ENCODE assay signal across 14 mouse cellular contexts in genomic region chr1:64036881-64037452, GRCm38 (mm10).
DNase-seq lines count a peak whose midpoint lies in the region; ATAC-seq and TF ChIP-seq lines count a peak whose summit lies in the region.
"Had no signal": no experiment of that assay in that cellular context is flagged by ENCODE, and none has a peak within 500 bp of the region (broad histone marks: within the 10 kb centered on the region; RNA-seq: fewer than 3 reads in every experiment).

No protein-coding gene starts in this region.

- no peak overlapping the region for H3K4me3 ChIP-seq in kidney, adult 2 months (ENCODE audit: insufficient read depth, low read depth, low read length)
- H3K4me3 ChIP-seq in intestine, embryonic 15.5 days (replicated peaks), result no peak overlapping the region
- no peak overlapping the region for H3K4me3 ChIP-seq in lung, embryonic 16.5 days (ENCODE audit: low read length)
- H3K4me3 ChIP-seq: forebrain, embryonic 15.5 days; limb, embryonic 13.5 days; midbrain, embryonic 12.5 days had no signal

- no peak overlapping the region for H3K4me2 ChIP-seq in intestine, embryonic 15.5 days (replicated peaks)
- H3K4me2 ChIP-seq in lung, embryonic 16.5 days (ENCODE audit: low read depth, low read length), result no peak overlapping the region
- H3K4me2 ChIP-seq: forebrain, embryonic 15.5 days; limb, embryonic 13.5 days; midbrain, embryonic 12.5 days had no signal

- no peak for TF ChIP-seq CTCF in kidney, adult 2 months (conservative IDR thresholded peaks at IDR 0.05; ENCODE audit: insufficient read depth, insufficient read length, low read depth, low read length)
- TF ChIP-seq CTCF in Patski (IDR thresholded peaks at IDR 0.05), result no peak

- 58% methylated on average over 7 of the region's 7 CpGs for WGBS in kidney, adult 2 months
- WGBS in intestine, embryonic 15.5 days, result 66% methylated on average over 7 of the region's 7 CpGs
- WGBS in lung, embryonic 16.5 days, result 64% methylated on average over 7 of the region's 7 CpGs

- peak; percentile 34 for DNase-seq in kidney, adult 2 months
- DNase-seq in kidney, adult 8-10 months, result no peak
- peak; percentile 43 for DNase-seq in Patski (ENCODE audit: low read depth, low spot score)
- no peak for DNase-seq in cerebellum, adult 11 months
- DNase-seq in cerebellum, adult 8-10 months, result no peak
- DNase-seq: adrenal gland, adult 2 months; right cerebral cortex, postnatal 4 days had no signal

- CTCF ChIA-PET in Patski (lab: Charles Lee), result interaction anchor here (0.6 to 1.4 kb wide), 8 partner anchors 8 to 523 kb away, joined by 3 to 4 read pairs (median 3); partner anchors contain the start of gene Klf7

- no peak for TF ChIP-seq POLR2A in kidney, adult 2 months (IDR thresholded peaks at IDR 0.05; ENCODE audit: low read depth, low read length)

- peak; percentile 96 for ATAC-seq in Patski
- ATAC-seq in intestine, embryonic 15.5 days, result peak; percentile 52
- peak; percentile 47 for ATAC-seq in lung, embryonic 16.5 days (ENCODE audit: low read depth)
- ATAC-seq in megakaryocyte progenitor cell, adult 5-6 weeks (replicated peaks; ENCODE audit: poor library complexity), result no peak
- ATAC-seq: forebrain, embryonic 15.5 days had no signal

- H3K4me1 ChIP-seq in kidney, adult 2 months (ENCODE audit: control insufficient read depth, insufficient read depth, low read length), result peaks cover 9% of the 10 kb centered on the region
- peaks cover 9% of the 10 kb centered on the region; the same call in 1 of the 2 replicates for H3K4me1 ChIP-seq in intestine, embryonic 15.5 days (replicated peaks)
- peaks cover 34% of the 10 kb centered on the region for H3K4me1 ChIP-seq in lung, embryonic 16.5 days (replicated peaks; ENCODE audit: control insufficient read depth, insufficient read depth, low read length)
- H3K4me1 ChIP-seq: limb, embryonic 13.5 days had no signal

- in situ Hi-C loops in Patski (cut with MboI; ENCODE audit: low pct_unique_long_range_greater_than_20kb), result no loop called here

- no peaks in the 10 kb centered on the region for H3K27me3 ChIP-seq in kidney, adult 2 months (replicated peaks; ENCODE audit: control insufficient read depth, insufficient read depth, low read length)
- no peaks in the 10 kb centered on the region for H3K27me3 ChIP-seq in Patski
- no peaks in the 10 kb centered on the region for H3K27me3 ChIP-seq in intestine, embryonic 15.5 days (replicated peaks)
- no peaks in the 10 kb centered on the region for H3K27me3 ChIP-seq in lung, embryonic 16.5 days (ENCODE audit: control insufficient read depth, insufficient read depth, low read depth, low read length)
- H3K27me3 ChIP-seq: CH12.LX; forebrain, embryonic 15.5 days; limb, embryonic 13.5 days; midbrain, embryonic 12.5 days had no signal

- H3K36me3 ChIP-seq in kidney, adult 2 months (ENCODE audit: control insufficient read depth, insufficient read depth, low read length), result peaks cover 2% of the 10 kb centered on the region; the same call in 1 of the 2 replicates
- H3K36me3 ChIP-seq in intestine, embryonic 15.5 days, result peaks cover 15% of the 10 kb centered on the region; the same call in 1 of the 2 replicates
- no peaks in the 10 kb centered on the region; the same call in 1 of the 2 replicates for H3K36me3 ChIP-seq in lung, embryonic 16.5 days (ENCODE audit: control insufficient read depth, insufficient read depth, low read length)

- H3K9ac ChIP-seq in intestine, embryonic 15.5 days, result no peak overlapping the region
- no peak overlapping the region for H3K9ac ChIP-seq in lung, embryonic 16.5 days (ENCODE audit: low read length)
- H3K9ac ChIP-seq: forebrain, embryonic 15.5 days; limb, embryonic 13.5 days; midbrain, embryonic 12.5 days had no signal

- POLR2A ChIA-PET in Patski (lab: Charles Lee), result interaction anchor here (1.1 kb wide), 1 partner anchor 84 kb away, joined by 7 read pairs; the partner anchor contains the start of gene Klf7

- no peaks in the 10 kb centered on the region for H3K9me3 ChIP-seq in intestine, embryonic 15.5 days
- H3K9me3 ChIP-seq in lung, embryonic 16.5 days (ENCODE audit: control insufficient read depth, low read length), result no peaks in the 10 kb centered on the region
- H3K9me3 ChIP-seq: forebrain, embryonic 15.5 days; limb, embryonic 13.5 days; midbrain, embryonic 12.5 days had no signal

- H3K27ac ChIP-seq in kidney, adult 2 months (ENCODE audit: insufficient read depth, low read depth, low read length), result peak overlapping the region; percentile 81
- H3K27ac ChIP-seq in intestine, embryonic 15.5 days, result 0 out of 2 replicates have a peak overlapping the region, but pooled peaks have one; percentile 32
- H3K27ac ChIP-seq in lung, embryonic 16.5 days (ENCODE audit: low read length), result peak overlapping the region; percentile 67
- H3K27ac ChIP-seq: forebrain, embryonic 15.5 days; limb, embryonic 13.5 days; midbrain, embryonic 12.5 days had no signal

Comparison
In these comparisons a context has a peak if more than half of its experiments do, and no peak if none do; other contexts are left out.
1. DNase-seq: peak in kidney, adult 2 months (single experiment) and Patski (single experiment); none in kidney, adult 8-10 months (0 of 2), cerebellum, adult 11 months (single experiment) and cerebellum, adult 8-10 months (single experiment).
2. Peak in every context shown above with its lines, with median percentiles within 50 percentile points of each other: H3K27ac ChIP-seq.